ENCODE assay signal across 8 mouse cellular contexts in genomic region chr11:50210505-50211151, GRCm38 (mm10). TPM values are rescaled to one million over a fixed set of nuclear protein-coding genes. Genes with fewer than 3 reads are reported as not detected.
A peak's percentile ranks its signal among the peaks of the same experiment; 100 is the strongest.
DNase-seq lines count a peak whose midpoint lies in the region; ATAC-seq and TF ChIP-seq lines count a peak whose summit lies in the region.

Gene Sqstm1 (minus strand): TSS chr11:50210827.
Gene Mgat4b (plus strand): TSS chr11:50210890.

- peak; percentile 32 for ATAC-seq in Patski
- ATAC-seq in lung, postnatal 0 days: peak; percentile 60

- CTCF ChIA-PET in Patski (lab: Charles Lee): interaction anchor here (1.5 to 2.0 kb wide), 2 partner anchors 10 to 14 kb away, joined by 5 to 10 read pairs; no protein-coding TSS in a partner anchor

- peak within 1 kb of the TSS; percentile 100 for H3K9ac ChIP-seq in lung, postnatal 0 days (replicated peaks; ENCODE audit: low read depth)

- TF ChIP-seq CTCF in Patski (IDR thresholded peaks at IDR 0.05): no peak
- peak; percentile 33; the same call in 1 of the 2 replicates for TF ChIP-seq CTCF in lung, postnatal 0 days (IDR thresholded peaks at IDR 0.05)

- in situ Hi-C loops in Patski (cut with MboI; ENCODE audit: low pct_unique_long_range_greater_than_20kb): no loop called here

- TF ChIP-seq EP300 in lung, postnatal 0 days (IDR thresholded peaks at IDR 0.05): no peak

- H3K9me3 ChIP-seq in hindbrain, embryonic 10.5 days: no peaks in the 10 kb centered on the region
- no peaks in the 10 kb centered on the region for H3K9me3 ChIP-seq in lung, postnatal 0 days (ENCODE audit: low read length)

- WGBS in hindbrain, embryonic 10.5 days: 1% methylated on average over 48 of the region's 48 CpGs
- WGBS in lung, postnatal 0 days: under 1% methylated on average over 47 of the region's 48 CpGs

- POLR2A ChIA-PET in Patski (lab: Charles Lee): interaction anchor here (0.5 to 4.8 kb wide), 9 partner anchors 8 to 213 kb away, joined by 3 to 60 read pairs (median 3); no protein-coding TSS in a partner anchor

- peaks cover 28% of the 10 kb centered on the region for H3K4me1 ChIP-seq in hindbrain, embryonic 10.5 days (replicated peaks)
- peaks cover 22% of the 10 kb centered on the region; the same call in 1 of the 2 replicates for H3K4me1 ChIP-seq in lung, postnatal 0 days (ENCODE audit: insufficient read depth, low read depth, low read length)

- no peaks in the 10 kb centered on the region for H3K27me3 ChIP-seq in Patski
- no peaks in the 10 kb centered on the region for H3K27me3 ChIP-seq in hindbrain, embryonic 10.5 days (ENCODE audit: insufficient read depth, poor library complexity, severe bottlenecking)
- no peaks in the 10 kb centered on the region for H3K27me3 ChIP-seq in lung, postnatal 0 days (replicated peaks; ENCODE audit: insufficient read depth, low read length)

- H3K4me3 ChIP-seq in hindbrain, embryonic 10.5 days: peak within 1 kb of the TSS; percentile 87
- peak within 1 kb of the TSS; percentile 99 for H3K4me3 ChIP-seq in lung, postnatal 0 days (ENCODE audit: low read depth, low read length)

- H3K27ac ChIP-seq in hindbrain, embryonic 10.5 days: peak within 1 kb of the TSS; percentile 96
- peak within 1 kb of the TSS; percentile 100 for H3K27ac ChIP-seq in lung, postnatal 0 days (ENCODE audit: low read length)

- peak within 1 kb of the TSS; percentile 62 for H3K4me2 ChIP-seq in lung, postnatal 0 days (replicated peaks; ENCODE audit: low read depth, low read length)

- H3K36me3 ChIP-seq in hindbrain, embryonic 10.5 days: peaks cover 26% of the 10 kb centered on the region
- peaks cover 25% of the 10 kb centered on the region for H3K36me3 ChIP-seq in lung, postnatal 0 days (ENCODE audit: insufficient read depth, low read length)

- DNase-seq in Patski (ENCODE audit: low read depth, low spot score): no peak
- peak; percentile 85 to 90 for DNase-seq in cerebellum, postnatal 10 days
- DNase-seq in frontal cortex, postnatal 10 days (ENCODE audit: low spot score in 2 of 2): peak; percentile 66 to 77
- peak; percentile 86 for DNase-seq in hindbrain, embryonic 10.5 days (ENCODE audit: low spot score)
- peak; percentile 87 to 88 for DNase-seq in layer of hippocampus, postnatal 10 days (ENCODE audit: low spot score in 2 of 2)
- peak; percentile 83 for DNase-seq in lung, postnatal 0 days (ENCODE audit: low spot score)
- DNase-seq in ovary, adult 18-20 months (ENCODE audit: low spot score): peak; percentile 64
- DNase-seq in thymus, postnatal 0 days (ENCODE audit: low spot score): peak; percentile 83

RNA-seq across cellular contexts. Expression of gene Sqstm1, which starts in this region (rescaled TPM):
- polyA plus RNA-seq in Patski (2021): 530 TPM
- 147 and 210 TPM in 2 replicates for polyA plus RNA-seq in hindbrain, embryonic 10.5 days (2016; fragmentation: Nextera tagmentation; extraction: Ambion mirVana)
- total RNA-seq in layer of hippocampus, postnatal 10 days (2021): 100 to 1,000 TPM; 302 to 324 TPM
- 405 and 426 TPM in 2 replicates for polyA plus RNA-seq in lung, postnatal 0 days (2015; fragmentation: Nextera tagmentation; extraction: Ambion mirVana)
- 233 and 246 TPM in 2 replicates for polyA plus RNA-seq in thymus, postnatal 0 days (2015; fragmentation: Nextera tagmentation; extraction: Ambion mirVana)

RNA-seq across cellular contexts. Expression of gene Mgat4b, which starts in this region (rescaled TPM):
- polyA plus RNA-seq in Patski (2021): 200 TPM
- 21.5 and 29.9 TPM in 2 replicates for polyA plus RNA-seq in hindbrain, embryonic 10.5 days (2016; fragmentation: Nextera tagmentation; extraction: Ambion mirVana)
- 100 to 1,000 TPM; 201 to 243 TPM for total RNA-seq in layer of hippocampus, postnatal 10 days (2021)
- 43.4 and 44.4 TPM in 2 replicates for polyA plus RNA-seq in lung, postnatal 0 days (2015; fragmentation: Nextera tagmentation; extraction: Ambion mirVana)
- 8.6 and 11.8 TPM in 2 replicates for polyA plus RNA-seq in thymus, postnatal 0 days (2015; fragmentation: Nextera tagmentation; extraction: Ambion mirVana)
